ENCODE assay signal across 10 mouse cellular contexts in genomic region chr1:88578231-88578620, GRCm38 (mm10).
"Had no signal": no experiment of that assay in that cellular context is flagged by ENCODE, and none has a peak within 500 bp of the region (broad histone marks: within the 10 kb centered on the region; RNA-seq: fewer than 3 reads in every experiment).

No protein-coding gene starts in this region.

- ATAC-seq: midbrain, embryonic 13.5 days; midbrain, embryonic 15.5 days had no signal

- DNase-seq: lung, adult 18-20 months; lung, embryonic 14.5 days; lung, postnatal 10 days; lung, postnatal 4 days; right cerebral cortex, postnatal 14 days; thymus, adult 2 months; thymus, postnatal 14 days; thymus, postnatal 36 days had no signal
